Mouse (Mus musculus) limb, embryonic 14.5 days (tissue): ENCODE data around the gene Acpp. TPM values are rescaled to one million over a fixed set of nuclear protein-coding genes. Genes with fewer than 3 reads are reported as not detected.

Experiments
- ATAC-seq: fragments of 200-750 bp; cut with Nextera tagmentation; 2 replicates; pipeline ENCODE4 v1.8.0; 2017; ENCODE audit warnings: low read depth, moderate number of reproducible peaks, moderate TSS enrichment; ENCODE audit not compliant: low FRiP score
- DNase-seq: peaks from one replicate; pipeline ENCODE4 v3.0.0-alpha.2; 2015; ENCODE audit warnings: low spot score
- H3K27ac ChIP-seq: fragments of 300-500 bp; sonication (generic); replicated peaks from 2 replicates; pipeline ENCODE4 v1.5.1; 2014; ENCODE audit warnings: low read depth, mild to moderate bottlenecking, low read length, moderate library complexity, mixed read lengths
- H3K27me3 ChIP-seq: fragments of 300-500 bp; sonication (generic); 2 replicates; pipeline ENCODE4 v1.6.1; 2014; ENCODE audit warnings: low read length, mixed read lengths; ENCODE audit not compliant: control insufficient read depth, insufficient read depth
- H3K36me3 ChIP-seq: fragments of 300-500 bp; sonication (generic); 2 replicates; pipeline ENCODE4 v1.6.1; 2014; ENCODE audit warnings: mild to moderate bottlenecking, low read length, moderate library complexity, mixed read lengths; ENCODE audit not compliant: control insufficient read depth, insufficient read depth
- H3K4me1 ChIP-seq: fragments of 300-500 bp; sonication (generic); 2 replicates; pipeline ENCODE4 v1.6.1; 2014; ENCODE audit warnings: antibody characterized with exemption, low read length, mixed read lengths; ENCODE audit not compliant: control insufficient read depth, insufficient read depth
- H3K4me2 ChIP-seq: fragments of 300-500 bp; sonication (generic); replicated peaks from 2 replicates; pipeline ENCODE4 v1.6.1; 2014; ENCODE audit warnings: low read depth, mild to moderate bottlenecking, low read length, moderate library complexity; ENCODE audit not compliant: severe bottlenecking
- H3K4me3 ChIP-seq: fragments of 300-500 bp; sonication (generic); replicated peaks from 2 replicates; pipeline ENCODE4 v1.5.1; 2014; ENCODE audit warnings: low read length
- H3K9ac ChIP-seq: fragments of 300-500 bp; sonication (generic); 2 replicates; pipeline ENCODE4 v1.6.1; 2014; ENCODE audit warnings: mild to moderate bottlenecking, low read depth, low read length, moderate library complexity; ENCODE audit not compliant: severe bottlenecking
- H3K9me3 ChIP-seq: fragments of 300-500 bp; sonication (generic); 2 replicates; pipeline ENCODE4 v1.6.1; 2016; ENCODE audit warnings: low read length; ENCODE audit not compliant: control insufficient read depth
- POLR2A ChIP-seq: fragments of 200-500 bp; IDR thresholded peaks from 2 replicates; pipeline ENCODE4 v1.8.0; 2012; ENCODE audit warnings: inconsistent platforms, mild to moderate bottlenecking, moderate library complexity, borderline replicate concordance; ENCODE audit not compliant: insufficient read depth, insufficient read length; ENCODE audit errors: extremely low read depth
- WGBS: fragments of 180-500 bp; shearing (Covaris S2); extraction: QIAGEN DNeasy Blood & Tissue Kit; methylation state at CpG from one replicate; pipeline ENCODE4 v1.1.7; 2014; 5-methylcytosine and 5-hydroxymethylcytosine counted together
- polyA plus RNA-seq, 2 experiments: library from polyadenylated mRNA; depleted of rRNA in 1 of 2; stranded (reverse) in 1 of 2; unstranded in 1 of 2; fragments of >200 nt; fragmentation: Nextera tagmentation in 1 of 2; extraction: Ambion mirVana in 1 of 2; gene quantifications; 2 replicates each; pipeline versions ENCODE4 v1.2.1 to v1.2.3; 2012 to 2014

Gene Acpp
- polyA plus RNA-seq, 2 experiments, result 1.7 to 2.7 TPM

GRCm38 (mm10) chr9:104304800-104305199, 32.7 kb downstream of the Acpp start:
- Histone ChIP-seq H3K4me3 (no peak overlapping the region), H3K27ac (no peak overlapping the region), H3K9ac (no peak overlapping the region), H3K36me3 (no peaks in the 10 kb centered on the region), H3K4me1 (no peaks in the 10 kb centered on the region), H3K27me3 (no peaks in the 10 kb centered on the region), H3K9me3 (no peaks in the 10 kb centered on the region), H3K4me2 (no peak overlapping the region)
- WGBS, result 75% methylated on average over 10 of the region's 10 CpGs
- DNase-seq, result no peak
- TF ChIP-seq POLR2A, result no peak
- no peak for ATAC-seq

- Histone ChIP-seq H3K9ac (no peak overlapping the region), H3K27me3 (no peaks in the 10 kb centered on the region), H3K4me2 (no peak overlapping the region), H3K27ac (no peak overlapping the region), H3K36me3 (no peaks in the 10 kb centered on the region), H3K9me3 (no peaks in the 10 kb centered on the region), H3K4me3 (no peak overlapping the region), H3K4me1 (no peaks in the 10 kb centered on the region)
- TF ChIP-seq POLR2A, result no peak
- ATAC-seq (no peak), DNase-seq (no peak)
- 69% methylated on average over 4 of the region's 4 CpGs for WGBS
These were observed 33.2 kb downstream of the Acpp start for GRCm38 (mm10) chr9:104304376-104304775.

- TF ChIP-seq POLR2A, result no peak
- no peaks in the 10 kb centered on the region for H3K27me3 ChIP-seq
- H3K27ac ChIP-seq, result no peak overlapping the region
- ATAC-seq (no peak), DNase-seq (no peak)
- no peak overlapping the region for H3K9ac ChIP-seq
- H3K36me3 ChIP-seq, result no peaks in the 10 kb centered on the region
- no peaks in the 10 kb centered on the region for H3K4me1 ChIP-seq
- no peaks in the 10 kb centered on the region for H3K9me3 ChIP-seq
- no peak overlapping the region for H3K4me3 ChIP-seq
- WGBS, result 81% methylated on average over 12 of the region's 12 CpGs
- no peak overlapping the region for H3K4me2 ChIP-seq
These were observed 37.0 kb downstream of the Acpp start for GRCm38 (mm10) chr9:104300569-104300968.

- Histone ChIP-seq H3K27me3 (no peaks in the 10 kb centered on the region), H3K4me1 (no peaks in the 10 kb centered on the region), H3K9ac (no peak overlapping the region), H3K36me3 (no peaks in the 10 kb centered on the region), H3K27ac (no peak overlapping the region), H3K4me3 (no peak overlapping the region), H3K9me3 (no peaks in the 10 kb centered on the region), H3K4me2 (no peak overlapping the region)
- DNase-seq, result no peak
- TF ChIP-seq POLR2A, result no peak
- WGBS, result 75% methylated on average over 3 of the region's 3 CpGs
- ATAC-seq, result no peak
These were observed 40.5 kb downstream of the Acpp start for GRCm38 (mm10) chr9:104297041-104297440.

- no peak for ATAC-seq
- TF ChIP-seq POLR2A, result no peak
These were observed 52.6 kb downstream of the Acpp start for GRCm38 (mm10) chr9:104284934-104285333.

GRCm38 (mm10) chr9:104282536-104282935, 55.0 kb downstream of the Acpp start:
- Histone ChIP-seq H3K4me1 (no peaks in the 10 kb centered on the region), H3K4me3 (no peak overlapping the region), H3K4me2 (no peak overlapping the region), H3K9me3 (no peaks in the 10 kb centered on the region), H3K27me3 (no peaks in the 10 kb centered on the region), H3K36me3 (no peaks in the 10 kb centered on the region), H3K27ac (no peak overlapping the region), H3K9ac (no peak overlapping the region)
- ATAC-seq (no peak), DNase-seq (no peak)
- WGBS, result 35% methylated on average over 8 of the region's 8 CpGs
- TF ChIP-seq POLR2A, result no peak

More at GRCm38 (mm10) chr9:104284934-104285333, 52.6 kb downstream of the Acpp start:
- no peaks in the 10 kb centered on the region for H3K27me3 ChIP-seq
- no peak overlapping the region for H3K27ac ChIP-seq
- no peak for DNase-seq
- WGBS, result 69% methylated on average over 6 of the region's 6 CpGs
- no peak overlapping the region for H3K4me3 ChIP-seq
- no peak overlapping the region for H3K4me2 ChIP-seq
- no peak overlapping the region for H3K9ac ChIP-seq
- no peaks in the 10 kb centered on the region for H3K9me3 ChIP-seq
- H3K36me3 ChIP-seq, result no peaks in the 10 kb centered on the region
- no peaks in the 10 kb centered on the region for H3K4me1 ChIP-seq
